Mouse (Mus musculus) liver, postnatal 0 days (tissue): ENCODE results near the gene Sectm1a. TPM values are rescaled to one million over a fixed set of nuclear protein-coding genes. Genes with fewer than 3 reads are reported as not detected.

ENCODE experiments used
- ATAC-seq: fragments of 200-750 bp; cut with Nextera tagmentation; 2 replicates; pipeline ENCODE4 v1.8.0; 2017; ENCODE audit warnings: mild to moderate bottlenecking, moderate library complexity
- DNase-seq: peaks from one replicate; pipeline ENCODE4 v3.0.0-alpha.2; 2016
- H3K27ac ChIP-seq: fragments of 300-500 bp; sonication (generic); 2 replicates; pipeline ENCODE4 v1.5.1; 2014; ENCODE audit warnings: antibody characterized with exemption, moderate library complexity, mild to moderate bottlenecking, low read depth
- H3K27me3 ChIP-seq: fragments of 300-500 bp; sonication (generic); 2 replicates; pipeline ENCODE4 v1.6.1; 2014; ENCODE audit warnings: low read length, control low read depth, mixed read lengths; ENCODE audit not compliant: insufficient read depth
- H3K36me3 ChIP-seq: fragments of 300-500 bp; sonication (generic); replicated peaks from 2 replicates; pipeline ENCODE4 v1.6.1; 2014; ENCODE audit warnings: mild to moderate bottlenecking, control low read depth, low read length, moderate library complexity, mixed read lengths; ENCODE audit not compliant: insufficient read depth
- H3K4me1 ChIP-seq: fragments of 300-500 bp; sonication (generic); 2 replicates; pipeline ENCODE4 v1.6.1; 2014; ENCODE audit warnings: antibody characterized with exemption, mild to moderate bottlenecking, control low read depth; ENCODE audit not compliant: insufficient read depth
- H3K4me2 ChIP-seq: fragments of 300-500 bp; sonication (generic); 2 replicates; pipeline ENCODE4 v1.6.1; 2014; ENCODE audit warnings: low read depth, mild to moderate bottlenecking, low read length, moderate library complexity, mixed read lengths
- H3K4me3 ChIP-seq: fragments of 300-500 bp; sonication (generic); 2 replicates; pipeline ENCODE4 v1.5.1; 2014; ENCODE audit warnings: low read depth, low read length
- H3K9ac ChIP-seq: fragments of 300-500 bp; sonication (generic); replicated peaks from 2 replicates; pipeline ENCODE4 v1.6.1; 2014; ENCODE audit warnings: mild to moderate bottlenecking, moderate library complexity
- H3K9me3 ChIP-seq: fragments of 300-500 bp; sonication (generic); 2 replicates; pipeline ENCODE4 v1.6.1; 2016; ENCODE audit warnings: mild to moderate bottlenecking, control low read depth, low read length, mixed read lengths
- CTCF ChIP-seq: sonication (generic); IDR thresholded peaks from 2 replicates; pipeline ENCODE4 v1.5.1; 2016; ENCODE audit warnings: antibody characterized with exemption, low read depth
- EP300 ChIP-seq: IDR thresholded peaks from 2 replicates; pipeline ENCODE4 v1.6.1; 2016; ENCODE audit warnings: antibody characterized with exemption, low read depth, mild to moderate bottlenecking
- WGBS: fragments of 180-500 bp; shearing (Covaris S2); extraction: QIAGEN DNeasy Blood & Tissue Kit; methylation state at CpG from one replicate; pipeline ENCODE4 v1.1.7; 2014; ENCODE audit not compliant: insufficient replicate concordance; 5-methylcytosine and 5-hydroxymethylcytosine counted together
- polyA plus RNA-seq: library from polyadenylated mRNA; unstranded; fragments of >200 nt; fragmentation: Nextera tagmentation; extraction: Ambion mirVana; gene quantifications from 2 replicates; pipeline ENCODE4 v1.2.1, GENCODE M21; 2015

Gene Sectm1a
- polyA plus RNA-seq, 1 experiment from 2014 or later, result 1.7 TPM

GRCm38 (mm10) chr11:121122024-121122670 is 41.1 kb upstream of the Sectm1a start:
- no peak for ATAC-seq

GRCm38 (mm10) chr11:121121151-121121550 is 40.1 kb upstream of the Sectm1a start:
- DNase-seq (no peak), ATAC-seq (no peak)
- no peaks in the 10 kb centered on the region for H3K36me3 ChIP-seq

More at GRCm38 (mm10) chr11:121122024-121122670, 41.1 kb upstream of the Sectm1a start:
- Histone ChIP-seq H3K27me3 (no peaks in the 10 kb centered on the region), H3K36me3 (no peaks in the 10 kb centered on the region), H3K27ac (no peak overlapping the region), H3K4me1 (no peaks in the 10 kb centered on the region), H3K4me3 (no peak overlapping the region), H3K9me3 (no peaks in the 10 kb centered on the region), H3K4me2 (no peak overlapping the region), H3K9ac (no peak overlapping the region)
- WGBS, result 38% methylated on average over 2 of the region's 2 CpGs
- DNase-seq, result no peak
- no peak for TF ChIP-seq EP300
- no peak for TF ChIP-seq CTCF

GRCm38 (mm10) chr11:121118577-121118976 is 37.6 kb upstream of the Sectm1a start, which contains the start of gene Tex19.2:
Gene Tex19.2, minus strand, starts transcription at chr11:121118677.
- 79% methylated on average over 3 of the region's 3 CpGs for WGBS
- no peaks in the 10 kb centered on the region for H3K4me1 ChIP-seq
- H3K9ac ChIP-seq, result no peak within 1 kb of the TSS
- TF ChIP-seq CTCF (no peak), EP300 (no peak)
- H3K4me3 ChIP-seq, result no peak within 1 kb of the TSS
- no peaks in the 10 kb centered on the region for H3K36me3 ChIP-seq
- H3K9me3 ChIP-seq, result no peaks in the 10 kb centered on the region
- H3K27ac ChIP-seq, result no peak within 1 kb of the TSS
- ATAC-seq (no peak), DNase-seq (no peak)
- H3K27me3 ChIP-seq, result no peaks in the 10 kb centered on the region
- H3K4me2 ChIP-seq, result no peak within 1 kb of the TSS

More at GRCm38 (mm10) chr11:121121151-121121550, 40.1 kb upstream of the Sectm1a start:
- Histone ChIP-seq H3K4me2 (no peak overlapping the region), H3K9me3 (no peaks in the 10 kb centered on the region), H3K9ac (no peak overlapping the region), H3K4me3 (no peak overlapping the region), H3K4me1 (no peaks in the 10 kb centered on the region), H3K27ac (no peak overlapping the region), H3K27me3 (no peaks in the 10 kb centered on the region)
- no peak for TF ChIP-seq CTCF
- no peak for TF ChIP-seq EP300
- 63% methylated on average over 3 of the region's 3 CpGs for WGBS

GRCm38 (mm10) chr11:121118106-121118505 is 37.1 kb upstream of the Sectm1a start:
- Histone ChIP-seq H3K9me3 (no peaks in the 10 kb centered on the region), H3K4me2 (no peak overlapping the region), H3K4me3 (no peak overlapping the region), H3K36me3 (no peaks in the 10 kb centered on the region), H3K9ac (no peak overlapping the region), H3K27me3 (no peaks in the 10 kb centered on the region), H3K4me1 (no peaks in the 10 kb centered on the region), H3K27ac (no peak overlapping the region)
- ATAC-seq, result no peak
- WGBS, result 87% methylated on average over 18 of the region's 18 CpGs
- TF ChIP-seq EP300 (no peak), CTCF (no peak)
- no peak for DNase-seq

- Histone ChIP-seq H3K36me3 (no peaks in the 10 kb centered on the region), H3K9ac (no peak overlapping the region), H3K4me2 (no peak overlapping the region), H3K27me3 (no peaks in the 10 kb centered on the region), H3K4me1 (no peaks in the 10 kb centered on the region), H3K4me3 (no peak overlapping the region), H3K27ac (no peak overlapping the region), H3K9me3 (no peaks in the 10 kb centered on the region)
- ATAC-seq (no peak), DNase-seq (no peak)
- WGBS, result 67% methylated on average over 5 of the region's 5 CpGs
- TF ChIP-seq CTCF (no peak), EP300 (no peak)
These were observed 31.2 kb upstream of the Sectm1a start for GRCm38 (mm10) chr11:121112091-121112775.

- 61% methylated on average over 1 of the region's 1 CpGs for WGBS
- no peaks in the 10 kb centered on the region for H3K27me3 ChIP-seq
- no peak overlapping the region for H3K4me3 ChIP-seq
- TF ChIP-seq CTCF (no peak), EP300 (no peak)
- no peaks in the 10 kb centered on the region for H3K9me3 ChIP-seq
- H3K27ac ChIP-seq, result no peak overlapping the region
- H3K36me3 ChIP-seq, result no peaks in the 10 kb centered on the region
- DNase-seq (no peak), ATAC-seq (no peak)
- H3K4me2 ChIP-seq, result no peak overlapping the region
- no peak overlapping the region for H3K9ac ChIP-seq
- no peaks in the 10 kb centered on the region for H3K4me1 ChIP-seq
These were observed 30.6 kb upstream of the Sectm1a start for GRCm38 (mm10) chr11:121111601-121112000.
